Mouse (Mus musculus) lung, postnatal 36 days (tissue): ENCODE results near the gene Zp3.

Experiments
- DNase-seq: peaks from one replicate; pipeline ENCODE4 v3.0.0; 2022; ENCODE audit warnings: mixed read lengths

The Zp3 gene

DNA sequence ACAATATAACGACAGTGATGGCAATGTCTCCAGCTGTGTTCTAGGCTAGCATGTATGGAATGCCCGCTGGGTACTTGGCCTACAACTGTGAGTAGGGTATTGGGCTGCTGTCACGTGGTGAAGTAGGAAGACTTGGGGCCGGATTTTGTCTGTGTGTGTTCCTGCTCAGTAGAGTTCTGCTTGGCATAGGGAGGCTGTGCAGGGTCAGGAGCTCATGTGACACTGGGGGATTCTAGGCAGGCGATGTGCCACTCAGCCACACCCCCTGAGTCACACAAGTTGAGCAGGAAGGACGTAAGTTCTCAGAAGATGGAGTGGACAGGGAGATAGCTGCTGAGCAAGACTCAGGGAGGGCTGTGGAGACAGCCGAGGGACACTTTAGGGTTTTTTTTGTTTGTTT is 27.8 kb downstream of the Zp3 start:
- no peak for DNase-seq

GRCm38 (mm10) chr5:136014877-136015276 is 35.0 kb downstream of the Zp3 start:
- no peak for DNase-seq

DNA sequence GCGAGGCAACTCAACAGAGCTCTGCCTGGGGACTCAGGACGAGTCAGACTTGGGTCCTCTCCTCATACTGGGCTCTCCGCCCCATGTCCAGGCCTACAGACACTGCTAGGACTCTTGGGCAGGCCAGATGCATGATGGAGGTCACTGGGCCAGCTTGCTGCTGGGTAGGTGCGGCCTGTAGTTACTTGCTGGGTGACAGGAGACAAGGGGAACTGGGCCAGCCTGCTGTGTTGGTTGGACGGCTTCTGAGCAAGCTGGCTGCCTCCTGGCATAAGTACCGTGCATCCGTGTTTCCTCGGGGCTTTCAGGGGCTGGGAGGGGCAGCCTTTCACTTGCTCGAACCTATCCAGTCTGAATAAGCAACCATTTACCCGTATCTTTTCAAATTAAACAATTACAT is 35.7 kb downstream of the Zp3 start:
- DNase-seq, result no peak

GRCm38 (mm10) chr5:136016014-136016876 is 36.3 kb downstream of the Zp3 start:
- DNase-seq, result peak; percentile 61

DNA sequence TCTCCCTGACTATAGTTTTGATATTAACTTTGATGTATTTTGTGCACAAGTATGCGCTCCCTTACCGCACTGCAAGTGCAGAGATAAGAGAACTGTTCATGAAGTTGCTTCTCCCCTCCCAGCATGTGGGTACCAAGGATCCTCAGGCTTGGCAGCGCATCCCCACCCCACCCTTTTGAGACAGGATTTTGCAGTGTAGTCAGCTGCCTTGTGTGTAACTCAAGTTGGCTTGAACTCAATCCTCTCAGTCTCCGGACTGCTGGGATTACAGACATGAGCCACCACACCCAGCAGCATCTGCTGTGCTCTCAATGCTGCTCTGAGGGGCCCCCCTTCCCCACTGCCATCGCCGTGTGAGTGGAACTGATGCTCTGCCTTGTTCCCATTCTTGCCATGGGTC is 37.4 kb downstream of the Zp3 start:
- DNase-seq, result no peak

DNA sequence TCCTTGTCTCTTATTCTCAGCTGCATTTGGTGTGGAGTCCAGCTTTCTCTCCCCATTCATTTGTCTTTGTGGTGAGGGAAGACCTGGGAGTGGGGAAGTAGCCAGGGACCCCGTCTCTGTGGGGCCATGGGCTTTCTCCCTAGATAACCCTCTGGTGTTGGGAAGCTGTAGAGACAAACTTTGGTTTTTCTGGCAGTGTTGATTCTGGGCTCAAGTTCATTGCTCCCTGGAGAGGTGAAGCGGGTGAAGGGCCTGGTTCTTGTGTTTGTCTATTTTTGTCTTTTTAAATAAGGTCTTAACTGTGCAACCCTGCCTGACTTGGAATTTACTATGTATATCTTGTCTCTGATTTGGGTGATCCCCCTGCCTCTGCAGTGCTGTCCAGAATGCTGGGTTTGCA is 38.8 kb downstream of the Zp3 start:
- DNase-seq, result no peak

- DNase-seq, result peak; percentile 40
Observed at GRCm38 (mm10) chr5:136019907-136020306, 40.0 kb downstream of the Zp3 start.

- no peak for DNase-seq
Observed at GRCm38 (mm10) chr5:136025712-136026111, 45.8 kb downstream of the Zp3 start.

GRCm38 (mm10) chr5:136026859-136027258 is 47.0 kb downstream of the Zp3 start:
- no peak for DNase-seq

DNA sequence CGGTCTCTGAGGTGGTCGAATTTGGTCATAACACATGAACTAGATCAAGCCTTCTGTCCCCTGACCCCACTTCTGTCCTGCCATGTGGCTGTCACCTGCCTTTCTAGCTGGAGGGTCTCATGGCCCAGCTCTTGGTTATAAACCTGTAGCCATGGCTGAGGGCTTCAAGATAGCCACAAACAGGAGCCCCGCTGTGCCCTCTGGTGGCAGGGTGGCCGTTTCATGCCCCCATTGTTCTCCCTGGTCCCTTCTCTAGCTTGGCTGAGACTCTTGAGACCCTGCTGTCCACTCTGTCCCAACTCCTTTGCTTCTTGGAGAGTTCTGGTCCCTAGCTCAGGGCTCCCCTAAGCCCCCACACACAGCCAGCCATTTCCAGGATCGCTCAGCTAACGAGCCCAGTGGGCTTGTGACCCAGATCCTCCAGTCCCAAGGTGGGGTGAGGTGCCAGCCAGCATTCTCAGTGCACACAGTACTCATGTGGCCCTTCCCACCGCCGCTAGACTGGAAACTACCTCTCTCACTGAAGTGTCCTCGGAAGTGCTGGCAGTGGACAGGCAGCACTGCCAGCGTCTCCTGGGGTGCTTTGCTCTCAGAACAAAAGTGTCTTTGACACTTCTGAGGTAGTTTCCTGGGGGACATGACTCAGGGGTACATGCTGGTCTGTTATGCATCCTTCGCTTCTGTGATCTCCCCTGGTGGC is 47.9 kb downstream of the Zp3 start:
- DNase-seq, result peak; percentile 60

DNA sequence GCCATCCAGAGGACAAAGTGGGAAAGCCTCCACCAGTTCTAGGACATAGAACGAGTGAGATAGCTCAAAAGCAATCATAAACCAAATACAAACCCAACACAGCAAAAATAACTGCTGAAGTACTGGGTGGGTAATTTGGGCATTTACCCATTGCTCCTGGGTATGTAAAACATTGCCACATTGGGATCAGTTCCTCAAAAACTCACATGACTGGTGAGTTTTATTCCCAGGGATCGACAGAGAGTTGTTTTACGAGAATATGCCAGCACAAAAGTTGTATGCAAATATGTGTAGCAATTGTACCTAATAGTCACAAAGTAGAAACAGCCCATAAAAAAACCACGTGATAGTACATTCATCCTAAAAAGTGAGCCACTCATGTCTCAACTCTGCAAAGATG is 55.0 kb downstream of the Zp3 start:
- no peak for DNase-seq

DNA sequence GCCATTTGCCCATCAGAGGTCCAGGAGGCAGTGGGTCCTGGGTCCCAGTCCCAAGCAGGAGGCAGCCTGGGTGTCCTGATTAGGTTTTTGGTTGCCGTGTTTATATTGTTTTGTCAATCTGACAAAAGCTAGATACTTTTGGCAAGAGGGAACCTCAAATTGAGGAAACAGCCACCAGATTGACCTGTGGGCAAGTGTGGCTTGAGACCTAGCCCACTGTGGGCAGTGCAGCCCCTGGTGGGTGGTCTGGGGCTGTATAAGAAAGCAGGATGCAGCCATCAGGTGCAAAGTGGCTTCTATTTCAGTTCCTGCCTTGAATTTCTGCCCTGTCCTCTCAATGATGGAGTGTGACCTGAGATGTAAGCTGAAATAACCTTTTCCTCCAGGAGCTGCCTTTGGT is 55.4 kb downstream of the Zp3 start:
- no peak for DNase-seq

DNA sequence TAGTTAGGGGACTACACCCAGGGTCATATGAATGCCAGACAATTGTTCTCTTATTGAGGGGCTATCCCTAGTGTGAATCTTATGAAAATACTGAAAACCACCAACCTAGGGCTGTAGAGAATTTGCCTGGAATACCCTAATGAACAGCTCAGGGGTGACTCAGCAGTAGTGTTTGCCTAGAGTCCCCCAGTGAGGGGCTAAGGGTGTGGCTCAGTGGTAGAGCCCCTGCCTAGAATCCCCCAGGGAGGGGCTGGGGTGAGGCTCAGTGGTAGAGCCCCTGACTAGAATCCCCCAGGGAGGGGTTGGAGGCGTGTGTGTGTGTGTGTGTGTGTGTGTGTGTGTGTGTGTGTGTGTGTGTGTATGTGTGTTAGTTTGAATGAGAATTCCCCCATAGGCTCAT is 56.8 kb downstream of the Zp3 start:
- no peak for DNase-seq
